Mouse (Mus musculus) adrenal gland, adult (tissue): ENCODE measurements around the gene Myl6.
"Not testable (repeated sequence)": the region's sequence is repeated elsewhere in the genome, so short reads cannot be mapped to it uniquely, and the experiment has no call there.

ENCODE experiments used
- DNase-seq, 2 experiments: peaks; one replicate each; pipeline ENCODE4 v3.0.0; 2022 to 2023; ENCODE audit warnings: low spot score in 1 of 2; ENCODE audit not compliant: inconsistent age in 2 of 2

Gene Myl6

DNA sequence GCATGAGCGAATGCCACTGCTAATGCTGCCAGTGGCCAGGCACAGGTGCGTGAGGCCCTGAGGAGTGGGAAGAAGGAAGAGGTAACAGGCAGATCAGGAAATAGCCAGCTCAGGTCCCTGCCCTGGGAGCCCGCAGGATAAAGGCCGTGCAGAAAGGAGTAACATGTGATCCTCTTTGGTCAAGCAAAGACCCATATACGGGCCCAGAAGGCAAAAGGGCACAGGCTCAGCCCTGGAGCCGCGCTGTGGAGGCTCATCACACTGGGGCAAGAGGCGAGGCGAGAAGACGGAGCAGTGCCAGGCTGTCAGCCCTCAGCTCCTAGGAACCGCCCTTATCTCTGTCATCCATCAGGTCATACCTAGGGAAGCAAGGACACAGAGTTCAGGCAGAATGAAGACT lies 16.4 kb upstream of the Myl6 start:
- no peak for DNase-seq

GRCm38 (mm10) chr10:128509831-128510230 lies 15.9 kb upstream of the Myl6 start:
- DNase-seq = no peak

- no peak for DNase-seq
Measured at GRCm38 (mm10) chr10:128509203-128509602, 15.3 kb upstream of the Myl6 start.

DNA sequence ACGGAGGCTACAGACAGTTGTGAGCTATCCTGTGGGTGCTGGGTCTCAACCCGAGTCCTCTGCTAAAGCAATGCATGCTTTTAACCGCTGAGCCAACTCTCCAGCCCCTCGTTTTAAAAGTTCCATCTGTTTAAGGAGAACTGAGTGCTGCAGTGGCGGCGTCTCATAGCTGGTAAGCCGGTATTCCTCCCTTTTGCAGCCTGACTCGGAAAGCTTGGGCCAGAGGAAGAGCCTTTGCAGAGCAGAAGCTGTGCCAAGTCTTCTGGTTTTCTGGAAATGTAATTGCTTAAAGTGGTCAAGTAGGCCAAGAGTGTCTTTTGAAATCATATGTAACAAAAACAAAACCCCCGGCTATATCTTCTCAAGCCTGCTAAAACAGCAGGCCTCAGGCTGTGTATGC lies 14.3 kb upstream of the Myl6 start:
- DNase-seq = no peak

DNA sequence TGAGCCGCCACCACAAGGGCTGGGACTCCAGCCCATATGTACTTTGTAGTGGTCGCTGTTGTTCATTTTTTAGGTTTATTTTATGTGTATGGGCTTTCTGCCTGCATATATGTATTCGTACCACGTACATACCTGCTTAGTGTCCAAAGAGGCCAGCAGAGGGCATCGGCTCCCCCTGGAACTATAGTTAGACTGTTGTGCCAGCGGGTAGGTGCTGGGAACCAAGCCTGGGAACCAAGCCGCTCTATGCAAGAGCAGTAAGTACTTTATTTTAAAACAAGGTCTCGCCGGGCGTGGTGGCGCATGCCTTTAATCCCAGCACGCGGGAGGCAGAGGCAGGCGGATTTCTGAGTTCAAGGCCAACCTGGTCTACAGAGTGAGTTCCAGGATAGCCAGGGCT lies 12.0 kb upstream of the Myl6 start:
- no peak for DNase-seq

DNA sequence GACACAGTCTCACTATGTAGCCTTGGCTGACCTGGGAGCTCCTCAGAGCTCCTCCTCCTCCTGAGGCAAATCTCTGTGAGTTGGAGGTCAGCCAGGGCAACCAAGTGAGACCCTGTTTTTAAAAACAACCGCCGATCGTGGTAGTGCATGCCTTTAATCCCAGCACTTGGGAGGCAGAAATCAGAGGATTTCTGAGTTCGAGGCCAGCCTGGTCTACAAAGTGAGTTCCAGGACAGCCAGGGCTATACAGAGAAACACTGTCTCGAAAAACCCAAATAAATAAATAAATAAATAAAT lies 11.4 kb upstream of the Myl6 start:
- DNase-seq = not testable (repeated sequence)

DNA sequence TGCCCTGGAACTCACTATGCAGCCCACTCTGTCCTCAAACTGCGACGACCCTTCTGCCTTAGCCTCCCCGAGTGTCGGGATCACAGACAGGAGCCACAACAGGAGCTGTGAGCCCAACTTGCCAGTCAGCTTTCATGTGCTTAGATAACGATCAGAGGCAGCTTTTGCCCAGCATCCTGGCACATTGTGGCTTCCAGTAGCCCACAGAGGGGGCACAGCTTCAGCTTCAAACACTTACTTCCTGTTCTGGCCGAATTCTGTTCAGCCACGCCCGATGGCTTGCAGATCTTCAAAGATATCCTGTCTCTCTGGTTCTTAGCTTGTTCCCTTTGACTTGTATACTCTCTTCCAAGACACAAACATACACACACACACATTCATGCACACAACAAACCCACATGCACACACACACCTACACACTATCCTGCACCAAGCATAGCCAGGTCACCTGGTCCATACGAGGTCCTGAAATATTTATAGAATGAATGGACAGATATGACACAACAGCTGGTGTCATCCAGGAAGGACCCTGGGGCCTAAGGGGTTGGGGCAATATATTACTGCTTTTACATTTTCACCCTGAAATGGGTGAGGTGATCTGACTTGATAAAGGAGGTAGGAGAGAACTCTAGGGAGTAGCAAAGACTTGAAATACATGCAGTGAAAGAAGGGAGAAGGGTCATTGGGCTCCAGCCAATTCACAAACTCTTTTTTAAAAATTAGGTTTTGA lies 10.9 kb upstream of the Myl6 start:
- no peak for DNase-seq

- DNase-seq = no peak
Measured at GRCm38 (mm10) chr10:128504012-128504411, 10.1 kb upstream of the Myl6 start.

DNA sequence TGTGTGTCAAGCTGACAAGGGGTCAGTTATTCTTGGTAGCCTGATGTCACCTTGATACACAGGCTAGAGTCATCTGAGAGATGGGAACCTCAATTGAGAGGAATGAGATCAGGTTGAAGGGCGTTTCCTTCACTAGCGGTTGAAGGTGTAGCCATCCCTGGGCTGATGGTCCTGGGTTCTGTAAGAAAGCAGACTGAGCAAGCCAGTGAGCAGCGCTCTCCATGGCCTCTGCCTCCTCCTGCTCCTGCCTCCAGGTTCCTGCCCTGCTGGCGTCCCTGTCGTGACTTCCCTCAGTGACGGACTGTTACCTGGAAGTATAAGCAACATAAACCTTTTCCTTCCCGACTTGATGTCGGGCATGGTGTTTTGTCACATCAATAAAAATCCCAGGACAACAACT lies 9.6 kb upstream of the Myl6 start:
- DNase-seq = no peak

- DNase-seq = peak; percentile 74 to 91
Measured at GRCm38 (mm10) chr10:128502341-128502740, 8.4 kb upstream of the Myl6 start.

DNA sequence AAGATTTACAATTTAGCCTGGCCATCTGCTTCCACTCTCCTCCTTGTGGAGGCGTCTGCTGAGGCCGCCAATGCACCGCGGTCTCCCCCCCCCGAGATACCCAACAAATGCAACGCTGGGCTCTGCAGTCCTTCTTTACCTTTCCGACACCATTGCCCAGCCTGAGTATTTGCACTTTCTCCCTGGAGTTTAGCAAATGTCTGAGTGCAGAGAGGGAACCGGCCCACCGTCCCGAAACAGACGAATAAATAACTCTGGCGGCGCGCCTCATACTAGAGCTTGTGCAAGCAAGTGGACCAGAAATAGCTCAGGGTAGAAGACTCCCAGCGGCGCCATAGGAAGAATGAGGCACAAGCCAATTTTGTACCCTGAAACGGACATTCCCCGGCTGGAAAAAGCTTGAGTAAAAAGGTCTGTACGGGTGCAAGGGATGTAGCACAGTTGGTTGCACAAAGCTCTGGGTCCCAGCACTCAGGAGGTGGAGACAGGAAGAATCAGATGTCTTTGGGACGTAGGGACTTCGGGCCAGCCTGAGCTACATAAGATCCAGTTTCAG lies 5.2 kb upstream of the Myl6 start:
- DNase-seq = peak; percentile 74 to 92

- peak; percentile 98 to 99 for DNase-seq
Measured at GRCm38 (mm10) chr10:128498590-128498989, 4.6 kb upstream of the Myl6 start, which contains the start of gene Myl6b. TSS of gene Myl6b (minus strand) at chr10:128498685.

GRCm38 (mm10) chr10:128497134-128497737 lies 3.3 kb upstream of the Myl6 start:
- DNase-seq = peak; percentile 37 to 57

- peak in 1 of 2 experiments; percentile 44 for DNase-seq
Measured at GRCm38 (mm10) chr10:128496509-128497077, 2.6 kb upstream of the Myl6 start.

DNA sequence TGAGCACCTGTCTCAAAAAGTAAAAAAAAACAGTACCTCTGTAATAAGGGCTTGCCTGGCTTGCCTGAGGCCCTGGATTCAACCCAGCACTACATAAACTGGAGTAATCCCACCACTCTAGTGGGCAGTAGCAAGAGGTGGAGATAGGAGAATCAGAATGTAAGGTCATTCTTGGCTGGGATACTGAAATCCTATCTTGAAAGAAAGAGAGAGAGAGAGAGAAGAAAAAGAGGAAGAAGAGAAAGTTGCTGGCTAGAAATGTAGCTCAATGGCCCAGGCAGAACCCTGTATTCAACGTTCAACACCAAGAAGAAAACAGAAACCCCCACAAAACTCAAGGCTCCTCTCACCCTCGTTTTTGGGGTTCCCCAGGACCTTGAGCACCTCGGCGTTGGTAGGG lies 2.0 kb upstream of the Myl6 start:
- DNase-seq = no peak

- DNase-seq = peak in 1 of 2 experiments; percentile 7
Measured at GRCm38 (mm10) chr10:128495270-128495669, 1.3 kb upstream of the Myl6 start.

DNA sequence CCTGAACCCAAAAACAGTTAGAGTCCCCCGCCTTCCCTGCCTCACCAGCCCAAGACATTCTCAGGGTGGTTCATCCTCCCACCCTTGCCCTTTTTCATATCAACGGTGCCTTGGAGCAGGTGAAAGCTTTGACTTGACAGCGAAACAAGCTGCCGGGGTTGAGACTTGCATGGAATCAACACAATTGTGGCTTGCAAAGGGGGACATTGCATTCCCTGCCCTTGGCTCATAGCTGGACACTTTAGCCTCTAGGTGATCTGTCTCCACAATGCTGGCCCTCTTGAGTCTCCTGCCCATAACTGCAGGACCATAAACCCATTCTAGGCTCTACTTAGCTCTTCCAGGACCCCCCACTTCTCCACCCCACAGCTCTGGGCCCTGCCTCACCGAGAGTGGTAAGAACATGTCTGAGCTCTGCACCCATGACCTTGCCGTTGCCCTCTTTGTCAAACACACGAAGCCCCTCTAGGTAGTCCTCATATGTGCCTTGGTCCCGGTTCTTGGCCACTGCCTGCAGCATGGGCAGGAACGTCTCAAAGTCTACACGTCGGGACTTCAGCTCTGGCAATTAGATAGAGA lies 811 bp upstream of the Myl6 start:
- no peak for DNase-seq

- no peak for DNase-seq
Measured at GRCm38 (mm10) chr10:128493319-128493694, 638 bp downstream of the Myl6 start.

DNA sequence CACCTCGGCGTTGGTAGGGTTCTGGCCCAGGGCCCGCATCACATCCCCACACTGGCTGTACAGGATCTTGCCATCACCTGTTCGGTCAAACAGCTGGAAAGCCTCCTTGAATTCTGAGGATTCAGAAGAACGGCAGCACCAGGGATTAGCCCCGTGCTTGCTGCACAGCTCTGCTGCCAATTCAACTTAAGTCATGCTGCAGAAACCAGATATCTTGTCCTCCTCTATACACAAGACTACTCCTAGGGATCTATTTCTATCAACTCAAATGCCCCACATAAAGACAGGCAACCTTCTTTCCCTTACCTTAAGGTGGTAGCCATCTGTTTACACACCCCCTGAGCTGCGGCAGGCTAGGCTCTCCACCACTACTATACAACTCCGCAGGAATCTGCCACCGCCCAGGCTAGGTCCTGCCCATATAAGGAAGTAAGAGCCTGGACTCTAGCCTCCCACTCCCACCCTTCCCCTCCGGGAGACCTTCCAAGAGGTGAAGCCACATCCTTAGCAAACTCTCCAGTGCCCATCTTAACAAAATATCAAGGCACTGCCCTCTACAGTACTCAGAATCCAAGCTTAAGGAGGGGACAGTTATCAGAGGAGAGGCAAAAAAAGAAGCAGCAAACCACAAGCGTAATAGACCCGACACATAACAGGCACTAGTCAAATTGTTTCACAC lies 1.2 kb downstream of the Myl6 start:
- peak; percentile 75 to 88 for DNase-seq

DNA sequence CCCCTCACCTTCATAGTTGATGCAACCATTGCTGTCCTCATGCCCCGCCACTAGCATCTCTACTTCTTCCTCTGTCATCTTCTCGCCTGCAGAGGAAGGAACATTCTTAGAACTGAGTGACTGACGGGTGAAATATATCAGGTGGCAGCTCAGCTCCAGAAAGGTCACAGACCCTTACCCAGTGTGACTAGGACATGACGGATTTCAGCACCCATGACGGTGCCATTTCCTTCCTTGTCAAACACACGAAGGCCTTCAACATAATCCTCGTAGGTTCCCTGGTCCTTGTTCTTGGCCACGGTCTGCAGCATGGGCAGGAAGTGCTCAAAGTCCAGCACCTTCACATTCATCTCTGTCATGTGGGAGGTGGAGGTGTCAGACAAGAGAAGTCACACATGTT lies 1.9 kb downstream of the Myl6 start:
- DNase-seq = not testable (repeated sequence)

GRCm38 (mm10) chr10:128491495-128491894 lies 2.5 kb downstream of the Myl6 start:
- peak; percentile 60 to 76 for DNase-seq
